Mouse (Mus musculus): Measurements from ENCODE around the gene Supt5.
A peak's percentile ranks its signal among the peaks of the same experiment; 100 is the strongest.

DNA sequence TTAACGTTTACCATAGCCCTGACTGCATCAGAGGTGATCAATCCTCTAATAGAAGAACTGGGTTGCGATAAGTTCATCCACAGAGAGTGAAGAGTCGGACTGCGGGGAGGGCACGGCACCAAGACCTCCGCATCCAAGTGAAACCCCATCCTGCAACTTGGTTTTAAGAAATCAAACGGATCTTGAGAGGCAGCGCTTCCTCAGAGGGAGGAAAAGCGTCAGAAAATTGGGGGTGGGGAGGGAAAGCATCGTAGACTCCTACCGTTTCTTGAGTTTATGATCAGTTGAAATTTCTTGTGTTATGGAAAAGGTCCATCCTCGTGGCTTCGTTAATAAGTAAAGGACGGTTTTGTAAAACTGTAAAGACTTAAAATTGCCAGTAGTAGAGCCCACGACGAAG is 70.0 kb downstream of the Supt5 start:
- TF ChIP-seq CTCF (IDR thresholded peaks at IDR 0.05; ENCODE audit: borderline replicate concordance, insufficient read depth, low read length) = no peak
- TF ChIP-seq POLR2A (IDR thresholded peaks at IDR 0.05; ENCODE audit: low read depth, low read length) = 0 out of 2 replicates have a peak, but pooled peaks have one; percentile 15

Measured in embryonic fibroblast, embryonic 13.5 days (primary cell).